Mouse (Mus musculus) G1E (cell line): ENCODE measurements around the gene Ext2. TPM values are rescaled to one million over a fixed set of nuclear protein-coding genes. Genes with fewer than 3 reads are reported as not detected.

Experiments used
- ATAC-seq: 2 replicates; pipeline ENCODE4 v1.8.0; 2016; ENCODE audit warnings: mild to moderate bottlenecking; ENCODE audit not compliant: insufficient number of reproducible peaks, poor library complexity, low FRiP score, severe bottlenecking; ENCODE audit errors: extremely low read depth
- DNase-seq: peaks from one replicate; pipeline ENCODE4 v3.0.0; 2012; ENCODE audit warnings: low spot score
- H3K27me3 ChIP-seq: 2 replicates; pipeline ENCODE4 v1.6.1; 2012; ENCODE audit warnings: mild to moderate bottlenecking, low read length, inconsistent platforms; ENCODE audit not compliant: insufficient read depth
- H3K36me3 ChIP-seq: replicated peaks from 2 replicates; pipeline ENCODE3; 2012; ENCODE audit warnings: mild to moderate bottlenecking, inconsistent platforms
- H3K4me1 ChIP-seq: 2 replicates; pipeline ENCODE4 v1.6.1; 2012; ENCODE audit warnings: low read depth, low read length, inconsistent platforms, mixed read lengths; ENCODE audit not compliant: insufficient read depth
- H3K4me3 ChIP-seq: 2 replicates; pipeline ENCODE4 v1.5.1; 2012; ENCODE audit warnings: low read depth, mild to moderate bottlenecking, inconsistent platforms, low read length, moderate library complexity, mixed read lengths
- H3K9me3 ChIP-seq: replicated peaks from 2 replicates; pipeline ENCODE4 v1.6.1; 2012; ENCODE audit warnings: inconsistent platforms
- CTCF ChIP-seq: IDR thresholded peaks from 2 replicates; pipeline ENCODE4 v1.5.1; 2012; ENCODE audit warnings: low read depth, low read length, inconsistent platforms, mixed read lengths
- GATA1 ChIP-seq: IDR thresholded peaks from 2 replicates; pipeline ENCODE4 v1.6.1; 2012; ENCODE audit warnings: borderline replicate concordance, low read length, inconsistent platforms, mixed read lengths
- GATA2 ChIP-seq: IDR thresholded peaks from 2 replicates; pipeline ENCODE4 v1.6.1; 2012; ENCODE audit warnings: low read depth, low read length, inconsistent platforms, borderline replicate concordance
- POLR2AphosphoS5 ChIP-seq: IDR thresholded peaks from 2 replicates; pipeline ENCODE4 v1.6.1; 2012; ENCODE audit warnings: low read depth, low read length, inconsistent platforms; ENCODE audit not compliant: insufficient replicate concordance
- TAL1 ChIP-seq: conservative IDR thresholded peaks from 2 replicates; pipeline ENCODE4 v1.6.1; 2012; ENCODE audit warnings: low read depth, low read length, inconsistent platforms, mixed read lengths
- polyA plus RNA-seq: library from polyadenylated mRNA; stranded (reverse); fragments of >175 nt; gene quantifications from 2 replicates; pipeline ENCODE4 v1.2.3, GENCODE M21; 2012
- total RNA-seq, 2 experiments: library from RNA; stranded (forward) in 1 of 2; stranded (reverse) in 1 of 2; fragments of 200-1000 nt in 1 of 2; fragments of >200 nt in 1 of 2; fragmentation: Nextera tagmentation in 1 of 2; gene quantifications; 2 replicates each; pipeline ENCODE4 v1.2.3; 2014 to 2017

Gene Ext2
- total and polyA plus RNA-seq, 3 experiments, result 22.9 to 42.6 (median 25.0) TPM

GRCm38 (mm10) chr2:93808071-93808470 lies 14.3 kb downstream of the Ext2 start:
- DNase-seq (no peak), ATAC-seq (no peak)
- no peaks in the 10 kb centered on the region for H3K27me3 ChIP-seq
- H3K4me1 ChIP-seq, result peaks cover 2% of the 10 kb centered on the region; the same call in 1 of the 2 replicates
- no peak overlapping the region for H3K4me3 ChIP-seq
- H3K36me3 ChIP-seq, result peaks cover 96% of the 10 kb centered on the region
- TF ChIP-seq POLR2AphosphoS5 (no peak), GATA1 (no peak), GATA2 (no peak), TAL1 (no peak), CTCF (no peak)
- H3K9me3 ChIP-seq, result no peaks in the 10 kb centered on the region

GRCm38 (mm10) chr2:93807440-93807839 lies 14.9 kb downstream of the Ext2 start:
- DNase-seq (no peak), ATAC-seq (no peak)
- H3K4me3 ChIP-seq, result no peak overlapping the region
- TF ChIP-seq POLR2AphosphoS5 (no peak), GATA1 (no peak), GATA2 (no peak), TAL1 (no peak), CTCF (no peak)
- no peaks in the 10 kb centered on the region for H3K27me3 ChIP-seq
- H3K9me3 ChIP-seq, result no peaks in the 10 kb centered on the region
- peaks cover 2% of the 10 kb centered on the region; the same call in 1 of the 2 replicates for H3K4me1 ChIP-seq
- H3K36me3 ChIP-seq, result peaks cover 95% of the 10 kb centered on the region

- peaks cover 94% of the 10 kb centered on the region for H3K36me3 ChIP-seq
- ATAC-seq, result no peak
- no peak for TF ChIP-seq GATA2
- TF ChIP-seq TAL1, result no peak
- TF ChIP-seq POLR2AphosphoS5, result no peak
- no peak for TF ChIP-seq CTCF
- TF ChIP-seq GATA1, result no peak
These were observed 15.7 kb downstream of the Ext2 start for GRCm38 (mm10) chr2:93806487-93807201.

GRCm38 (mm10) chr2:93805523-93805922 lies 16.8 kb downstream of the Ext2 start:
- peaks cover 94% of the 10 kb centered on the region for H3K36me3 ChIP-seq

More at GRCm38 (mm10) chr2:93806487-93807201, 15.7 kb downstream of the Ext2 start:
- H3K27me3 ChIP-seq, result no peaks in the 10 kb centered on the region
- DNase-seq, result no peak
- peaks cover 2% of the 10 kb centered on the region; the same call in 1 of the 2 replicates for H3K4me1 ChIP-seq
- no peaks in the 10 kb centered on the region for H3K9me3 ChIP-seq
- H3K4me3 ChIP-seq, result no peak overlapping the region

GRCm38 (mm10) chr2:93805066-93805465 lies 17.3 kb downstream of the Ext2 start:
- no peaks in the 10 kb centered on the region for H3K9me3 ChIP-seq
- TF ChIP-seq POLR2AphosphoS5, result no peak
- no peak for TF ChIP-seq GATA2
- no peak for TF ChIP-seq CTCF
- TF ChIP-seq GATA1, result no peak
- no peak for TF ChIP-seq TAL1
- DNase-seq (no peak), ATAC-seq (no peak)
- peaks cover 94% of the 10 kb centered on the region for H3K36me3 ChIP-seq
- H3K4me1 ChIP-seq, result peaks cover 2% of the 10 kb centered on the region; the same call in 1 of the 2 replicates
- H3K4me3 ChIP-seq, result no peak overlapping the region
- no peaks in the 10 kb centered on the region for H3K27me3 ChIP-seq

More at GRCm38 (mm10) chr2:93805523-93805922, 16.8 kb downstream of the Ext2 start:
- Histone ChIP-seq H3K4me1 (peaks cover 2% of the 10 kb centered on the region; the same call in 1 of the 2 replicates), H3K4me3 (no peak overlapping the region), H3K9me3 (no peaks in the 10 kb centered on the region), H3K27me3 (no peaks in the 10 kb centered on the region)
- TF ChIP-seq TAL1, result no peak
- TF ChIP-seq POLR2AphosphoS5, result no peak
- no peak for ATAC-seq
- DNase-seq, result no peak

- Histone ChIP-seq H3K27me3 (no peaks in the 10 kb centered on the region), H3K4me1 (peaks cover 2% of the 10 kb centered on the region; the same call in 1 of the 2 replicates), H3K9me3 (no peaks in the 10 kb centered on the region), H3K36me3 (peaks cover 93% of the 10 kb centered on the region), H3K4me3 (no peak overlapping the region)
- no peak for TF ChIP-seq CTCF
- no peak for TF ChIP-seq GATA2
- no peak for TF ChIP-seq GATA1
- no peak for TF ChIP-seq POLR2AphosphoS5
- TF ChIP-seq TAL1, result no peak
- ATAC-seq (peak; percentile 40; the same call in 1 of the 2 replicates), DNase-seq (no peak)
These were observed 19.4 kb downstream of the Ext2 start for GRCm38 (mm10) chr2:93802947-93803346.
